Mouse (Mus musculus): ENCODE data around the gene Cadm4. TPM values are rescaled to one million over a fixed set of nuclear protein-coding genes. Genes with fewer than 3 reads are reported as not detected.

The Cadm4 gene
- polyA plus RNA-seq, 1 experiment from 2014 or later, result 28.3 TPM

DNA sequence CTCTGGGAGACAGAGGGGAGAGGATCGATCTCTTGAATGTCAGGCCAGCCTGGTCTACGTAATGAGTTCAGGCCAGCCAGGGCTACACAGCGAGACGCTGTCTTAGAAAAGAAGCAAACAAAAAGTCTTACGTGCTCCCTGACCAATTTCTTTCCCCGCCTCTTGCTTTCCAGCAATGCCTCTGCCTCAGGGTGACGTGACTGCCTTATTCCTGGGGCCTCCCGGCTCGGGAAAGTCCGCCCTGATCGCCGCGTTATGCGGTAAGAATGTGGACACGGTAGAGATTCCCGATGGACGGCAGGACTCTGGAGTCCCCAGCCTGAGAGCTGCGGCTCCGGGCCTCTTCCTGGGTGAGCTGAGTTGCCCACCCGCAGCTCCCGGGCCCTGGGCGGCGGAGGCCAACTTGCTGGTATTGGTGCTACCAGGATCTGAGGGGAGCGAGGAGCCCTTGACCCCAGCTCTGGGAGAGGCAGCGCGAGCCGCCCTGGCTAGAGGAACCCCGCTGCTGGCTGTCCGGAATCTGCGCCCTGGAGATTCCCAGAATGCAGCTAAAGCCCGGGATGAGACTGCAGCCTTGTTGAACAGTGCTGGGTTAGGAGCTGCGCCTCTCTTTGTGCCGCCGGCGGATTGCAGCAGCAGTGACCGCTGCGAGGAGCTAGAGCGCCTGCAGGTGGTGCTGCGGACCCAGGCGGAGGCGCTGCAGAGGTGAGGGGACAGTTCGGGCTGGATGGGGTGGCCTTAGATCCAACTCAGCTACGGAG lies 49.6 kb downstream of the Cadm4 start:
- H3K27me3 ChIP-seq (ENCODE audit: control insufficient read depth, insufficient read depth, low read length), result no peaks in the 10 kb centered on the region; the same call in 1 of the 2 replicates
- H3K27ac ChIP-seq, result peak overlapping the region; percentile 87
- no peaks in the 10 kb centered on the region for H3K9me3 ChIP-seq (ENCODE audit: control insufficient read depth, low read length)
- WGBS, result under 1% methylated on average over 43 of the region's 43 CpGs
- peaks cover 43% of the 10 kb centered on the region for H3K36me3 ChIP-seq (replicated peaks; ENCODE audit: control insufficient read depth, insufficient read depth)
- H3K9ac ChIP-seq, result peak overlapping the region; percentile 89
- H3K4me3 ChIP-seq (replicated peaks; ENCODE audit: low read length), result peak overlapping the region; percentile 74
- H3K4me1 ChIP-seq (replicated peaks; ENCODE audit: control insufficient read depth, insufficient read depth, low read length), result peaks cover 28% of the 10 kb centered on the region
- ATAC-seq (ENCODE audit: low FRiP score) (peak; percentile 38), DNase-seq (ENCODE audit: low spot score) (peak; percentile 77)
- peak overlapping the region; percentile 97 for H3K4me2 ChIP-seq (replicated peaks)

DNA sequence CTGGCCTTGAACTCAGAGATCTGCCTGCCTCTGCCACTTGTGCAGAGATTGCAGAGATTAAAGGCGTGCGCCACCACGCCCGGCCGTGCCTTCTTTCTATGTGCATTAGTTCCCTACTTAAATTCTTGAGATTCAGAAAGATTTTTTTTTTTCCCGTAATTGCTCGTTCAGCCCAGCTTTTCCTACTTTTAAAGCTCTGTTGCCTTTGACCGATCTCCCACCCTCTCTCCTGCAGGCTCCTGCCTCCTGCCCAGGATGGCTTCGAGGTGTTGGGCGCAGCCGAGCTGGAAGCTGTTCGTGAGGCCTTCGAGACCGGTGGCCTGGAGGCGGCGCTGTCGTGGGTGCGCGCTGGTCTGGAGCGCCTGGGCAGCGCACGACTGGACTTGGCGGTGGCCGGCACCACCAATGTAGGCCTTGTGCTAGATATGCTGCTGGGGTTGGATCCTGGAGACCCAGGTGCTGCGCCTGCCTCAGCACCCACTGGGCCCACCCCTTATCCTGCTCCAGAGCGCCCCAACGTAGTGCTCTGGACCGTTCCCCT lies 51.3 kb downstream of the Cadm4 start:
- H3K4me3 ChIP-seq (replicated peaks; ENCODE audit: low read length), result 0 out of 2 replicates have a peak overlapping the region, but pooled peaks have one; percentile 3
- no peaks in the 10 kb centered on the region; the same call in 1 of the 2 replicates for H3K27me3 ChIP-seq (ENCODE audit: control insufficient read depth, insufficient read depth, low read length)
- H3K4me2 ChIP-seq (replicated peaks), result no peak overlapping the region
- ATAC-seq (ENCODE audit: low FRiP score) (no peak), DNase-seq (ENCODE audit: low spot score) (no peak)
- peaks cover 46% of the 10 kb centered on the region for H3K36me3 ChIP-seq (replicated peaks; ENCODE audit: control insufficient read depth, insufficient read depth)
- no peak overlapping the region for H3K27ac ChIP-seq
- no peak overlapping the region for H3K9ac ChIP-seq
- H3K4me1 ChIP-seq (replicated peaks; ENCODE audit: control insufficient read depth, insufficient read depth, low read length), result peaks cover 28% of the 10 kb centered on the region
- H3K9me3 ChIP-seq (ENCODE audit: control insufficient read depth, low read length), result no peaks in the 10 kb centered on the region
- WGBS, result 55% methylated on average over 28 of the region's 28 CpGs

DNA sequence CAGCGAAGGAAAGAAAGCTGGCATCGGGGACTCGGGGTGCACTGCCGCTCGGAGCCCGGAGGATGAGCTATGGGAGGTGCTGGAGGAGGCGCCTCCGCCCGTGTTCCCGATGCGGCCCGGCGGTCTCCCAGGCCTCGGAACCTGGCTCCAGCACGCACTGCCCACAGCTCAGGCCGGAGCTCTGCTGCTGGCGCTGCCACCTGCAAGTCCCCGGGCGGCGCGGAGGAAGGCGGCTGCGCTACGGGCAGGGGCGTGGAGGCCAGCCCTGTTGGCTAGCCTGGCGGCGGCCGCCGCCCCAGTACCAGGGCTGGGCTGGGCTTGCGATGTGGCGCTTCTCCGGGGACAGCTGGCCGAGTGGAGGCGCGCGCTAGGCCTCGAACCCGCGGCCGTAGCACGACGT lies 52.0 kb downstream of the Cadm4 start:
- Histone ChIP-seq H3K4me2 (replicated peaks) (peak overlapping the region; percentile 31), H3K4me3 (replicated peaks; ENCODE audit: low read length) (peak overlapping the region; percentile 3; the same call in 1 of the 2 replicates), H3K9ac (peak overlapping the region; percentile 28; the same call in 1 of the 2 replicates), H3K27me3 (ENCODE audit: control insufficient read depth, insufficient read depth, low read length) (no peaks in the 10 kb centered on the region; the same call in 1 of the 2 replicates), H3K36me3 (replicated peaks; ENCODE audit: control insufficient read depth, insufficient read depth) (peaks cover 46% of the 10 kb centered on the region), H3K4me1 (replicated peaks; ENCODE audit: control insufficient read depth, insufficient read depth, low read length) (peaks cover 28% of the 10 kb centered on the region), H3K27ac (no peak overlapping the region), H3K9me3 (ENCODE audit: control insufficient read depth, low read length) (no peaks in the 10 kb centered on the region)
- no peak for ATAC-seq (ENCODE audit: low FRiP score)
- 29% methylated on average over 42 of the region's 42 CpGs for WGBS
- no peak for DNase-seq (ENCODE audit: low spot score)

DNA sequence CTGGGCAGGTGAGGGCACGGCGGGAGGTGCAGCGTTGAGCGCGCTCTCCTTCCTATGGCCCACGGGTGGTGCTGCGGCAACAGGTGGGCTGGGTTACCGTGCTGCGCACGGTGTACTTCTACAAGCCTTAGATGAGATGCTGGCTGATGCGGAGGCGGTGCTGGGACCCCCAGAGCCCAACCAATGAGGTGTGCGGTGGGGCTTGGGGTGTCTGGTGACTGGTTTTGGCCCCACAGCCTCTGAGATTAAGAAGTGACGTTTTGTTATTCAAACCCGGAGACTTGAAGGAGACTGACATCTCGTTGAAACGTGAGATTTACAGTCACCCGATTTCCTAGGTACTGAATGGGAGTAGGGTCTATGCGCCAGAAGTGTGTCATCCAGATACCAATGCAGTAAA lies 52.5 kb downstream of the Cadm4 start:
- 23% methylated on average over 19 of the region's 19 CpGs for WGBS
- Histone ChIP-seq H3K4me2 (replicated peaks) (peak overlapping the region; percentile 31; the same call in 1 of the 2 replicates), H3K27me3 (ENCODE audit: control insufficient read depth, insufficient read depth, low read length) (no peaks in the 10 kb centered on the region; the same call in 1 of the 2 replicates), H3K27ac (no peak overlapping the region), H3K4me1 (replicated peaks; ENCODE audit: control insufficient read depth, insufficient read depth, low read length) (peaks cover 27% of the 10 kb centered on the region), H3K9me3 (ENCODE audit: control insufficient read depth, low read length) (no peaks in the 10 kb centered on the region), H3K9ac (peak overlapping the region; percentile 28; the same call in 1 of the 2 replicates), H3K4me3 (replicated peaks; ENCODE audit: low read length) (peak overlapping the region; percentile 3; the same call in 1 of the 2 replicates), H3K36me3 (replicated peaks; ENCODE audit: control insufficient read depth, insufficient read depth) (peaks cover 46% of the 10 kb centered on the region)
- DNase-seq (ENCODE audit: low spot score) (no peak), ATAC-seq (ENCODE audit: low FRiP score) (no peak)

DNA sequence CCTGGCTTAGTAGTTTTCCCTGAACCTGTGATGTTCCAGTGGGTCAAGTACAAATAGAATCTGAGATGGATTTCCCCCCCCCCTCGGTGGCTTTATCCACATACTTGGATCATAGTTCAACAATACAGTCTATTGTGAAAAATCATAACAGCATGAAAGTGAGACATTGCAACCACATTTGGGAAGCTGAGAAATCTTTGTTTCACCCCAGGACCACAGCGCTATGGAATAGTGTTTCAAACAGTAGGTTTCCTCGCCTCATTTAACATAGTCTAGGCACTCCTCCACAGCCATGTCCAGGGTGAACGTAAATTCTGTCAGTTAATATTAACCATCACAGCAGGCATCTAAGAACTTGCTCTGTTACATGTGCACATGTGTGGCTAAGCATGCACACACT lies 55.3 kb downstream of the Cadm4 start:
- no peak overlapping the region for H3K27ac ChIP-seq
- H3K4me3 ChIP-seq (replicated peaks; ENCODE audit: low read length), result no peak overlapping the region
- no peak for DNase-seq (ENCODE audit: low spot score)
- H3K4me2 ChIP-seq (replicated peaks), result no peak overlapping the region
- peaks cover 18% of the 10 kb centered on the region for H3K4me1 ChIP-seq (replicated peaks; ENCODE audit: control insufficient read depth, insufficient read depth, low read length)
- peaks cover 44% of the 10 kb centered on the region for H3K36me3 ChIP-seq (replicated peaks; ENCODE audit: control insufficient read depth, insufficient read depth)
- H3K27me3 ChIP-seq (ENCODE audit: control insufficient read depth, insufficient read depth, low read length), result no peaks in the 10 kb centered on the region; the same call in 1 of the 2 replicates
- no peaks in the 10 kb centered on the region for H3K9me3 ChIP-seq (ENCODE audit: control insufficient read depth, low read length)
- WGBS, result 73% methylated on average over 4 of the region's 4 CpGs
- no peak for ATAC-seq (ENCODE audit: low FRiP score)
- H3K9ac ChIP-seq, result no peak overlapping the region

DNA sequence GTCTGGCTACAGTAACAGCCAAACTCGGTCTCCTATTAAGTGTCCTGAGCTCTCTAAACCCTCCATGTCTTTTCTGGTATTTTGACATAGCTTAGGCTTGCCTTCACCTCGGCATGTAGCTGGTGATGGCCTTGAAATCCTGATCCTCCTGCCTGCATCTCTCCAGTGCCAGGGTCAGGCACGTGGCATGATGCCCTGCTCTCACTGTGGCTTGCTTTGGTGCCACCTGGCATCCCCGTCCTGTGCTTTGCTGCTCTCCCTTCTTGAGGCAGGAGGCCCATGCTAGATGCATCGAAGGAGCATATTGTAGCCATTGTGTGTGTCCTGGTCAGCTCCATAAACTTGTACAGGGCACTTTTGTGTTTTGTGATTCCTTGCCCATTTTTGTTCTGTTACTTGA lies 55.8 kb downstream of the Cadm4 start:
- Histone ChIP-seq H3K9me3 (ENCODE audit: control insufficient read depth, low read length) (no peaks in the 10 kb centered on the region), H3K27ac (no peak overlapping the region), H3K27me3 (ENCODE audit: control insufficient read depth, insufficient read depth, low read length) (no peaks in the 10 kb centered on the region; the same call in 1 of the 2 replicates), H3K4me3 (replicated peaks; ENCODE audit: low read length) (no peak overlapping the region), H3K9ac (no peak overlapping the region), H3K4me1 (replicated peaks; ENCODE audit: control insufficient read depth, insufficient read depth, low read length) (peaks cover 13% of the 10 kb centered on the region), H3K36me3 (replicated peaks; ENCODE audit: control insufficient read depth, insufficient read depth) (peaks cover 39% of the 10 kb centered on the region), H3K4me2 (replicated peaks) (no peak overlapping the region)
- DNase-seq (ENCODE audit: low spot score) (no peak), ATAC-seq (ENCODE audit: low FRiP score) (no peak)
- WGBS, result 78% methylated on average over 5 of the region's 5 CpGs

DNA sequence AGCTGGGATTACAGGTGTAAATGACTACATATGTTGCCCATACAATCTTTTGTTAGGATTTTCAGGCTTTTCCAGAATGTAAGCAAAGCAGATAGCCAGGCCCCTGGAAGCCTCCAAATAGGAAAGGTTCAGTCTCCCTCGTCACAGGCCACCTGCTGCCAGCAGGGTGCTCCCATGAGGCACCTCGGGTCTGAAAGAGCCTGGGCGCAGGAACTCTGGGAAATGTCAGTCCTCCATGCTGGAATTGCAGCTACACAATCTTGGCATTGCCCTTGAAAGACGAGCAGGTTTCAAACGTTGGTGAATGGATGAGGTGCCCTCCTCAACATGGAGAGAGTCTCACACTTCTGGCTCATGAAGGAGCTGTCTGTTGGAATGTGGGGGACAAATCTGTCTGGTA lies 56.3 kb downstream of the Cadm4 start:
- DNase-seq (ENCODE audit: low spot score), result no peak
- no peak overlapping the region for H3K4me3 ChIP-seq (replicated peaks; ENCODE audit: low read length)

DNA sequence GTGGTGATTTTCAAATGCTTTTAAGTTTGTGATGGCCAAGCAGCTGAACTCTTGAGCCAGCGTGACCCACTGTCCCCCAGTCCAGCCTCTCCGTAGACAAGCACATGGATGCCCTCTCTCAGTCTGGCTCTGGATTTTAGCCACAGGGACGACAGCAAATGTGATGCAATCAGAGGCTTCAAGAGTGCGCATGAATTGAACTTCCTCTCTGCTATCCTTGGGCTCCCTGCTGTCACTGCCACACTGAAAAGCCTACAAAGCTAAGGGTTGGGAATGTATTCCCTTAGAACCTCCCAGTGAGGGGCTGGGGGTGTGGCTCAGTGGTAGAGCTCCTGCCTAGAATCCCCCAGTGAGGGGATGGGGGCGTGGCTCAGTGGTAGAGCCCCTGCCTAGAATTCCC lies 56.9 kb downstream of the Cadm4 start:
- peaks cover 6% of the 10 kb centered on the region; the same call in 1 of the 2 replicates for H3K4me1 ChIP-seq (replicated peaks; ENCODE audit: control insufficient read depth, insufficient read depth, low read length)
- no peak overlapping the region for H3K4me2 ChIP-seq (replicated peaks)
- H3K36me3 ChIP-seq (replicated peaks; ENCODE audit: control insufficient read depth, insufficient read depth), result peaks cover 30% of the 10 kb centered on the region
- H3K9ac ChIP-seq, result no peak overlapping the region
- no peak for DNase-seq (ENCODE audit: low spot score)
- H3K27me3 ChIP-seq (ENCODE audit: control insufficient read depth, insufficient read depth, low read length), result no peaks in the 10 kb centered on the region
- 75% methylated on average over 5 of the region's 5 CpGs for WGBS
- ATAC-seq (ENCODE audit: low FRiP score), result no peak
- no peak overlapping the region for H3K4me3 ChIP-seq (replicated peaks; ENCODE audit: low read length)
- no peaks in the 10 kb centered on the region for H3K9me3 ChIP-seq (ENCODE audit: control insufficient read depth, low read length)
- H3K27ac ChIP-seq, result no peak overlapping the region

More for the DNA sequence above, 56.3 kb downstream of the Cadm4 start:
- H3K9me3 ChIP-seq (ENCODE audit: control insufficient read depth, low read length), result no peaks in the 10 kb centered on the region
- no peak for ATAC-seq (ENCODE audit: low FRiP score)
- H3K4me1 ChIP-seq (replicated peaks; ENCODE audit: control insufficient read depth, insufficient read depth, low read length), result peaks cover 11% of the 10 kb centered on the region; the same call in 1 of the 2 replicates
- H3K27me3 ChIP-seq (ENCODE audit: control insufficient read depth, insufficient read depth, low read length), result no peaks in the 10 kb centered on the region; the same call in 1 of the 2 replicates
- no peak overlapping the region for H3K27ac ChIP-seq
- H3K9ac ChIP-seq, result no peak overlapping the region
- no peak overlapping the region for H3K4me2 ChIP-seq (replicated peaks)
- H3K36me3 ChIP-seq (replicated peaks; ENCODE audit: control insufficient read depth, insufficient read depth), result peaks cover 35% of the 10 kb centered on the region
- 44% methylated on average over 5 of the region's 5 CpGs for WGBS

DNA sequence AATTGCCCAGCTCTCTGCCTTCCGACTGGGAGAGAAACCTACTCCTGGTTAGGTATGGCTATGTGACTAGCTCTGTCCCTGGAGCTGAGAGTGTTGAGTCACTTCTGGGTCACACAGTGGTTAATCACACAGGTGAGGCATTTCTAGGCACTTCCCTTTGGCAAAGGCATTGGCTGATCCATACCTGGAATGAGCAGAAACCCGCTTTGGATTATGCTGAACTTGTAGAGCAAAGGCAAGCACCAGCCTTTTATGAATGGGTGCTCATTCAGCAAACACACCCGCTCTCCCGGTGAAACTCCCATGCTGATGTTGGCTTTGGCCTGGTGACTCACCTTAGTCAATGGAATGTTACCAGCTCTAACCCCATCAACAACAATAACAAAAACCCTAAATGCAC lies 57.9 kb downstream of the Cadm4 start:
- no peaks in the 10 kb centered on the region for H3K4me1 ChIP-seq (replicated peaks; ENCODE audit: control insufficient read depth, insufficient read depth, low read length)
- peaks cover 20% of the 10 kb centered on the region for H3K36me3 ChIP-seq (replicated peaks; ENCODE audit: control insufficient read depth, insufficient read depth)
- ATAC-seq (ENCODE audit: low FRiP score) (no peak), DNase-seq (ENCODE audit: low spot score) (no peak)
- no peak overlapping the region for H3K4me2 ChIP-seq (replicated peaks)
- no peaks in the 10 kb centered on the region for H3K27me3 ChIP-seq (ENCODE audit: control insufficient read depth, insufficient read depth, low read length)
- H3K27ac ChIP-seq, result no peak overlapping the region
- no peak overlapping the region for H3K4me3 ChIP-seq (replicated peaks; ENCODE audit: low read length)
- no peaks in the 10 kb centered on the region for H3K9me3 ChIP-seq (ENCODE audit: control insufficient read depth, low read length)
- WGBS, result 98% methylated on average over 4 of the region's 4 CpGs
- no peak overlapping the region for H3K9ac ChIP-seq

Measured in hindbrain, embryonic 14.5 days (tissue).